Mouse (Mus musculus) mouse trophoblast stem cell (cell line): ENCODE measurements around the gene Tpd52l1.
"Not testable (repeated sequence)": the region's sequence is repeated elsewhere in the genome, so short reads cannot be mapped to it uniquely, and the experiment has no call there.

Experiments used
- in situ Hi-C, 2 experiments: fragments of 300-500 bp; cut with MseI, MboI; formaldehyde crosslinking; loops; 2 replicates in 1 of 2; 3 replicates in 1 of 2; pipeline ENCODE4 v1.15.1; 2025

The Tpd52l1 gene

DNA sequence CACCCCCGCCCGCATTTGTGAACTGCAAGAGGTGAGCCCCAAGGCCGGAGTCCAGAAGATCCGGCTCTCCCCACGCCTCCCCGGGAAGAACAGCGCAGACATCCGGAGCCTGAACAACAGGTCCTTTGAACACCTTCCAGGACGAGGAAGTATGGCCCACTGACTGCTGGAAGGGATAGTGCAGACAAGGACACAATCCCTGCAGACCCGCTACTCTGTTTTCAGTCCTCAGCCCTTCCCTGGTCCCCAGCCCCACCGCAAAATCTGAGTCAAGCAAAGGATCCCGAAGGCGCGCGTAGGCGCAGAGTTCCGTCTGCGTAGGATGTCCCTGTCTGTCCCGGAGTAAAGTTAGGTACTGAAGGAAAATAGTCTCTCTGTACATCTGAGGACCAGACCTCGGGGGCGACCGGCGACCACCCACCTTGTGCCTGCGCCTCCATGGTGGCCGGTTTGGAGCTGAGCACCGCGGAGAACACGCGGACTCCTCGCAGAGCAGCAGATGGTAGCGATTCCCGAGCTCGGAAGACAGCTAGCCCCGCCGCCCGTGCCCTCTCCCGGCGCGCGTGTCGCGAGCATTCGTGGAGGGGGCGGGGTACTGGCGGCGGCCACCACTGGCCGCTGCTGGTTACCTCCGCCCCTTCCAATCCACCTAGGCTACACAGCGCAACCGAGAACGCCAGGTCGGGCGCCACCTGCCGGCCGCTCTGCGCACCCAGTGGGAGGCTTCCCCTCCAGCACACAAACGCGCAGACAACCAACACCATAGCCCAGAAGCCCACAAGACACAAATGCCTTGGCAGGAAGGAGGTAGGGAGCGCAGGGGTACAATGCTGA, at the start of gene Tpd52l1:
Tpd52l1 (minus strand) TSS at position 668 of the 834 bp plus-strand sequence.
- in situ Hi-C loops, result no loop called here

DNA sequence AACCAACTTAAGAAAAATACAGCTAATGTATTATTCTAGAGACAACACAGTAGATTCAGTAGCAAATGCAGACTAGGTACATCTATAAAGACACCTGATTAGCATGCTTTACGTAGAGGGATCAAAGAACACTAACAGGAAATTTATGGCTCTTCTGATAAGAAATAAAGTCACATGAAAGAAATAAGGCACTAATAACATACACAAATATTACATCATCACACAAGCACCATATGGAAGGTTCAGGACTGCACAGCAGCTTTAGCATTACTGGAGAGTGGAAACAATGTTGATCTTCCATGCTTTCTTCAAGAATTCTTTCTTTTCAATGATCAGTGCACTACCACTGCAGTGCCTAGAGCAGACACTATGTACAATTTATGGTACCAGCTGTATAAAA, 48.5 kb upstream of the Tpd52l1 start:
- in situ Hi-C loops, result no loop called here

DNA sequence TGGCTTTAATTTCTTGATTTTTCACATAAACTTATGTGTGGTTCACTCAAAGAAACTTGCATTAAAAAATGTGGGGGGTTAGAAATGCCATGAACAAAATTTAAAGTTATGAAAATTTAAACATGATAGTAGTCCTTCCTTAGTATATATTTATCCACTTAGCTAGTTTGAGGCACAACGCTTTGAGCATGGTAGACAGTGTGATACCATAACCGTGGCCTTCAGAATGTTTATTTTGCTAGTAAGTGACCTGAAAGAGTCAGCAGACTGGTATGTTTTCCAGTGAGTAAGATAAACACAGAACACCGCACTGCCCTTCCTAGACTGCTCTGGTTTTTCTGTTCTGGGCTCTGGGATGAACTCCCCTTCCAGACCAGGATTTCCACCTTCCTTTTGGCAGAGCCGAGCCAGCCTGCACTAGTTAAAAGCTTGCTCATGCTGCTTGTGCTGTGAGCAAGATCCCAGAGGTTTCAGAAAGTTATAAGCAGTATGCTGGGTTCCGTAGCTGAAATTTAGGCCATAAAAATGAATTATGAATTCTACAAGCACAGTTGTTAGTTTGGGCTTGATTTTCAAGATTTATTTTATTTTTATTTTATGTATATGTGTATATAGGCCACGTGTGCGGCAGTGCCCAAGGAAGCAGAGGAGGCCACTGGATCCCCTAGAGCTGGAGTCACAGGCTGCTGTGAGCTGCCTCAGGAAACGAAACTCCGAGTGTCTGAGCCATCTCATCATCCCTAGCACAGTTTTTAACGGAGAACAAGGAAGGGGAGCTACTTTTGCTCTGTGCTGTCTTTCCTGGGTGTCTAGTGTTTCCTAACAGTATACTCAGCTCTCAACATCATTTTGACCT, 21.5 kb upstream of the Tpd52l1 start:
- in situ Hi-C loops, result no loop called here

DNA sequence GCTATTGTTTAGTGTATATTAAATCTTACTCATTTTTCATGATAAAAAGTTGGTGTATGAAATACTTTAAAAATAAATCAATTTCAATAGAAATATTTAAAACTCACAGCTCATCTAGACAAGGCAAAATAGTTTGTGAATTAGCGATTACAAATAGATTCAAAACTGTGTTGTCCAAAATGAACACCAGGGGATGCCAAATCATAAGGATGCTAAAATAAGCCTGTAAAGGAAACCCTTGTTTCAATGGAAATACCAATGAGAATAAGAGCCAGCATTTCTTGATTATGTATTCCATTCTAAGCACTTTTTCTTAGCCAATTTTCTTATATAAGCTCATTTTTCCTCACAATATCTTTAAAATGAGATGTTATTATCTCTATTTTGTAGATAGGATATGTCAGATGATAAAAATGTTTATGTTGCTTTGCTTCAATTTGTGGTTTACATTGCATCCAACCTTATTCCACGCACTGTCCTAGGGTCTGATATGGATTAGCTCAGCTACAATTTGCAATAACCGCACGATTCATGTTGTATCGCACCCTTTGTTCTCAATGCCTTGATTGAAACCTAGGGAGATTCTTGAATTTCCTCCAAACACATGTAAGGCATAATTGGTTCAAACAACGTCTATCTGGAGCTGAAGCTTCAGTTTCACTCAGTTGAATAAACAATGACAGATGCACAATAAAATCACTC, 20.2 kb upstream of the Tpd52l1 start:
- in situ Hi-C loops, result no loop called here

DNA sequence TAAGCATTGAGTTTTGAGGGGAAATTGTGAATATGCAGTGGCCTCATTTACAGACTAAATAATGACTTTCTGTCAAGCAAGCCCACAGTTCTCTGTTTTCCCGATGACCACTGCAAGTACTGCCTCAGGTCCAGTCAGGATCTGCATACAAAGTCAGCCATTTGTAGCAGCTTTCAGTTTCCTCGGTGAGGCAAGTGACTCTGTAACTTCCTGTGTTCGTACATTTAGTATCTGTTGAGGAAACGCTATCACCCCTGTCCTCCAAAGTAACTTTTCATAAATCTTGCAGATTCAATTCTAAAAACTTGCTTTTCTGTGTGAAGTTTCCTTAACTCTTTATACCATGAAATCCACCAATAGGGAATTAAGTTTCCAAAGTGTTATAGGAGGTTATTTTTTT, 19.7 kb upstream of the Tpd52l1 start:
- in situ Hi-C loops, result no loop called here

DNA sequence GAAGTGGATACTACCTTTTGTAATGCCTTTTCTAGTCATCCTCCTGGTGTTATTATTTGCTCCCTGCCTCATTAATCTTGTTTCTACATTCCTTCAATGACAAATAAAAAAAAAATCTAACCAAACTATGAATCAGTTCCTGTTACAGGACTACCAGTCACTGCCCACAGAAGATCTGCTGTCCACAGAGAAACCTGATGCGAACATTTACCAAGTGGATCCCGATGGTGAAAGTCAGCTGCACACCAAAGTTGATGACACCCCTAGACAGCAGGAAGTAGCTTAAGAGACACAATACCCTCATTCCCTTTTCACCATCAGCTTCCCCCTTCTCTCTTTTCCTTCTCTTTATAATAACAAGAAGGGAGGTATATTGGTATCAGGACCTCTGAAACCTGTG, 17.3 kb upstream of the Tpd52l1 start:
- in situ Hi-C loops, result no loop called here

DNA sequence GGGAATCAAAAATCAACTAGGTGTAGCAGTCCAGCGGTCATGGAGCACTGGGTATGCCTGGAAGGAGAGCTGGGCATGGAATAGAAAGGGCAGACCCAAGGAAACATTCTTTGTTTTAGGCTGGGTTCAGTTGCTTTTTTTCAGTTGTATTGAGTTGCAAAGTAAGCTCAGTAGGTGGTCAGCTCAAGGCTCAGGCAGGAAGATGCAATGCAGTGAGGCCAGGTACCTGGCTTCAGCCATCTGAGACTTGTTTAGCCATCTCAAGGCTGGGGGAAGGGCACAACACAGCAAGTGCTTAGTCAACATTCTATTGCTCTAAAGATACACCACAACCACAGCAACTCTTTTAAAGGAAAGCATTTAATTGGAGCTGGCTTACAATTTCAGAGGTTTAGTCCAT, 11.0 kb upstream of the Tpd52l1 start:
- in situ Hi-C loops, result no loop called here

DNA sequence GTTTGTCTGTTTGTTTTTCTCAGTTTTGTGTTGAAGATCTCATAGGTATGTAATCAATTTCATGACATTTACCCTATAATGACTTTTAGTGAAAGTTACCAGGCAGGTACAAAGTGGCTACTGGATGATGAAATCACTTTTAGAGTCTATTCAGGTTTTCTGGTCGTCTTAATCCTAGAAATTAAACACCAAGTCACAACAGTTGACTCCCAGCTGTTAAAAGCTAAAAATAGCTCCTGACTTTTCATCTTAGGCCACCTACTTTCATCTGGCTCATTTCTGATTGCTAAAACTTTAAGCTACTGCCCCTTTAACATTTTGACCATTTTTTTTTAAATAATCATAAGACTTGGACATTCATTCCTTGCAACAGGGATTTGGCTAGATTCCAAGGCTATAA, 1.3 kb upstream of the Tpd52l1 start:
- in situ Hi-C loops, result no loop called here

DNA sequence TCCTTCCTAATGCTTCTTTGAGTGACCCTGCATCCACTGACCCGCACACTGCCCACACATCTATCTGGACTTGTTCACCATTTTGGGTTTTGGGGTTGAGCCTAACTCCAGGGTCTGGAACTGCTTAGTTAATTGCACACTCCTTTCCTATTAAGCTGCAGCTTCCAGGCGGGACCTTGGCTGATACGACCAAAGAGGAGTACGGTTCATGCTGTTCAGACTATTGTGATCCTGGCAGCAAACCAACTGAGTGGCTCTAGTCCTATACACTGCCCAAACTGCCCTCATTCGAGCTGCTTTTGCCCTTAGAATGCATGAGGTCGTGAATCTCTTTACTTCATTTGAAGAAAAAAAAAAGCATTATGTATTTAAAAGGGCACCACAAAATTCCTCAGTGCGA, 1.6 kb downstream of the Tpd52l1 start:
- in situ Hi-C loops, result no loop called here

DNA sequence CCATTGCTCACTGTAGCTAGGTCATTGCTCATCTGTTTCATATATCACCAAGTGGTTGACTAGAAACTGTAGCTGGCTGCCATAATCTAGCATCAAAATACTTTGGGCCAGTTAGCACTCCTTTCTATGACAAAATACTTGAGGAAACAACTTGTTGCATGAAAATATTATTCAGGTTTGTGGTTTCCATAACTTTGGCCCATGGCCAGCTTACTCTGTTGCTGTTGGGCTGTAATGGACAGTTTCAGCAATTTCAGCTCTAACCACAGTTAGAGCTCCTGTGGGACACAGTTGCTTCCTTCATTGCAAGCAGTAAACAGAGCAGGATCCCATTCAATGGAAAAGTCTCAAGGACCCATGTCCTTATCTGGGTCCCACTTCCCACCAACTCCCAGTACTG, 4.3 kb downstream of the Tpd52l1 start:
- in situ Hi-C loops, result no loop called here

DNA sequence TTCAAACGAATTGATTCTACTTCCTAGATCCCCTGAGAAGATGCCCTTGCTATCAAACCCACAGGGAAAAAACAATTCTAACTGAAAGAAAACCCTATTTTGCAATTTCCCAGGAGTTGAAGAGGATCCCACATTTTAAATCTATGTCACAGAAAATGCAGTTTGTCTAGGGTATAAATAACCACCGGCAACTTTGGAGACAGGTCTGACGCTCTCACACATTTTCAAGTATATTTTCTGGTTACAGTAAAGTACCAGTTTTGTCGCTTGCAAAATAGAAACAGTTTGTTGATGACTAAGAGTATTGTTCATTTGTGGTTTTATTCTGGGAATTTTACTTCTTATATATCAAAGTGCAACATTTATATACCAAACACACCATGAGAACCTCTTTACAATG, 9.7 kb downstream of the Tpd52l1 start:
- in situ Hi-C loops, result no loop called here

DNA sequence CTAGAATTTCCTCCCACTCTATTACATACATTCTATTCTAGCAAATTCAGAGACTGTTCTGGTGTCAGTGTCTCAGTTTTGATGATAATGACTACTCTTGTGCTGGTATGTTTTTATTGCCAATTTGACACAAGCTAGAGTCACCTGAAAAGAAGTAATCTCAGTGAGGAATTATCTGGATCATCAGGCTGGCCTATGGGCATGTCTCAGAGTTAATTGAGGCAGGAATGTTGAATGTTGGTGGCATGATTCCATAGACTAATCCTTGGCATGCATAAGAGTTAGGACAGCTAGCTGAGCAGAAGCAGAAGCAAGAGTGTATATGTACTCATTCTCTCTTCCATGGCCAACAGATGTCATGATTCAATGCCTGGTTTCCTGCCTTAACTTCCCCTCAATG, 27.8 kb downstream of the Tpd52l1 start:
- in situ Hi-C loops, result no loop called here

DNA sequence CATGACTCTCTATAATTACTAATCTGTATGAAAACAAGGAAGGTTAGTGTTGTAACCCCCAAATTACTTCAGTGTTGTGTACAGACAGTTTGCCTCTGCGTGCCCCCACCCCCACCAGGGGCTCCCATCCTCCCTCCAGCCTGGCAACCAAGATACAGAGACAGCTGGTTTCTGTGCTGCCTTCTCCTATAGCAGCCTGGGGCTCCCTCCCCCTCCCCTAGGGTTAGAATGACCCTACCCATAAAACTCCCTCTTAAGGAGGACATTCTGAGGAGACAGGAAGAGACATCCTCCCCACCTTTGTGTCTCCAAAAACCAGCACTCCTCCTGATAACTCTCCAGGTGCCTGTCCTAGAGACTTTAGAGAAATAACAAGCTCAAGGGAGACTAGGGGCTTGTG, 52.8 kb downstream of the Tpd52l1 start:
- in situ Hi-C loops, result no loop called here

DNA sequence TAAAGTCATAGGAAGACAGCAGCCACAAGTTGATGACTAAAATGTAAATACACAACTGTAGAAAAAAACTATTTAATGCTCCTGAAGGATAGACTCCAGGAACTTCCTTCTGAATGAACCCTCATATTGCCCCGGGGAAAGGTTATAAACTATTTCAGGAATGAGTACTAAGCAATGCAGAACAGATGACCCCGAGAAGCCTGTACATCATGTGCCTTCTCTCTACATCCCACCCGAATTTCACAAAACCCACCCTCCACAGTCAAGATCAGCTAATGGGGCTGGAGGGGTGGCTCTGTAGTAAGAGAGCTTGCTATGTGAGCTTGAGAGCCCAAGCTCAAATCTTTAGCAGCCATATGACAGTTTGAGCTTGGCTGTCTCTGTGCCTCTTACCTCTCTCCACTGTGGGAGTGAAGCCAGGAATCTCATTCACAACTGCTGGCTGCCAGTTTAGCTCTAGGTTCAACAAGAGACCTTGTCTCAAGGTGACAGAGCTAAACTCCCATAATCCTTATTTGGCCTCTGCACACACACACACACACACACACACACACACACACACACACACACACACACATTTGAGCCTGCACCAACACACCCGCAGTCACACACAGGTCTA, 54.9 kb downstream of the Tpd52l1 start:
- in situ Hi-C loops, result no loop called here

DNA sequence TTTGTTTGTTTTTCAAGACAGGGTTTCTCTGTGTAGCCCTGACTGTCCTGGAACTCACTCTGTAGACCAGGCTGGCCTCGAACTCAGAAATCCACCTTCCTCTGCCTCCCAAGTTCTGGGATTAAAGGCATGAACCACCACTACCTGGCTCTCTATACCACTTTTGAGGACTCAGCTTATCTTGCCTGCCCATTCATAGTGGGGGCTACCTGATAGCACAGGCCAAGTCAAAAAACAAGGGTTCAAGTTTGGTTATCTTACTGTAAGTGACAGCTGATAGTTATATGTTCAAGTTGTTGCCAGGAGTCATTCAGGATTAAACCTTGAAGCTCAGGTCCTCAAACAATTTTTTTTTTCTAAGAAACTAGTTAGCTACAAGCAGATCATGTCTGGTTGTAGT, 57.2 kb downstream of the Tpd52l1 start:
- in situ Hi-C loops, result not testable (repeated sequence)

DNA sequence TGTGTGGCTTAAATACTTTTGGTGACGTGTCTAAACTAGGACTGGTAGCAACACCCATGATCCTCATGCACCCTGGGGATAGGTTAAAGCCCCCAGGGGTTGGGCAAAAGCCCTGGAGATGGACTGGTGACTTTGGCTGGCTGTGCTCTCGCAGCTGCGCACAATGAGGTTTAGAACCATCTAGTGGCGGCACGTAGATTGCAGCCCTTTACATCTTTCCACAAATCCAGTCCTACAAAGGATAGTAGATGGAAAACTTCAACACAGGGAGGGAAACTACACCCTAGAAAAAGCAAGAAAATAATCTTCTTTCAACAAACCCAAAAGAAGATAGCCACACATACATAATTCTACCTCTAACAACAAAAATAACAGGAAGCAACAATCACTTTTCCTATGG, 75.6 kb downstream of the Tpd52l1 start:
- in situ Hi-C loops, result not testable (repeated sequence)

DNA sequence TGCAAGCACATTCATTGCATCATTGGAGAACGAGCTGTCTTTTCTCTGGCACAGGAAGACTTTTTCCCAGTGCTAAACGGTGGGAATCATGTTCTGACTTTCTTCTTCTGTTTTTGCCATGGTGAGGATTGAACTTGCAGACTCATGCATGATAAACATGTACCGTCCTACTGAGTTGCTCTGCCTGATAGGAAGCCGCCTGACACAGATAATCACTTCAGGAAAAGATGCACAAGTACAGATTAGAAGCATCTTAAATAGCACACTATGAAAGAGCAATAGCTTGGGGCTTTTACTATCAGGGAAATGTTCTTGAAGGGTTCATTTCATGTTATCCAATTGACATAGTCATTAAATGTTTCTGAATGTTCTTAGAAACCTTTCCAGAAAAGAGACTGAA, 86.0 kb downstream of the Tpd52l1 start:
- in situ Hi-C loops, result no loop called here

DNA sequence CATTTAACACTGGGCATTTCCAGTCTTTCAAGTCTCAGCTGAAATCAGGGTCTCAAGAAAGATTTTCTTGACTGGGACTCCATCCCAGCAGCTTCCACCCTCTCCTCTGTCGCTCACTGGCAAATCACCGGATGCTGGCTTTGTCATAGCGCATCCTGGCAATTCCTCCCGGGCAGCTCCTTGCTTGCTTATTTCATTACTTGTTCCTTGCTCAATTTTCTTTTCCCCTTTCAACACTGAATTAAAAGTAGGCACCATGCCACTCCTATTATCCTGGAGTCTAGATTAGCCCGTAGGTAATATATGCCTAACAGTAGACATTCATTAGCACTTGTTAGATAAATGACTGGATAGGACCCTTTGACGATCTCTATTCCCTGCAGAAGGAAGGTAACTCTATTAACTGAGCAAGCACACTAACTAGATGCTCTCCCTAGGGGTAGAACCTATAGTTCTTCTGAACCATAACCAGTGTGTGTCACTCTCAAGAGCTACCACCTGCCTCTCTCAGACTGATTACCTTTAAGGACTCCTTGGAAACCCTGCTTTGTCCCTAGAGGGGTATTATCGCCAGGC, 90.8 kb downstream of the Tpd52l1 start:
- in situ Hi-C loops, result no loop called here

DNA sequence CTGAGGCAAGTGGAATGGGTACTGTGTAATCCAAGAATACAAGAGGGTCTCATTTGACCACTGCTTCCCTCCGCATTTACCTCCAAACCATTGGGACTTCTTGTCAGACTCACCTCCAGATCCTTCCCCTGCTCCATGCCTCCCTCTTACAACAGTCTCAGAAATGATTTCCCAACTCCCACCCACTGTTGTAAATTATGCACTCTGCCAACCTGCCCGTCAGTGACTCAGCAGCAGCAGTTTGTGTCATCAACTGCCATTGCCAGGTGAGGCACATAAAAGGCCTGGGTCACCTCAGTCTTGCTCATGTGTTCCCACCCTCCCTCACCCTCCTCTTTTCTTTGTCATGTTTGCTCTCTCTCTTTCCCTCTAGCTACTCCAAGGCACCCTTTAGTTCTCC, 91.6 kb downstream of the Tpd52l1 start:
- in situ Hi-C loops, result no loop called here

DNA sequence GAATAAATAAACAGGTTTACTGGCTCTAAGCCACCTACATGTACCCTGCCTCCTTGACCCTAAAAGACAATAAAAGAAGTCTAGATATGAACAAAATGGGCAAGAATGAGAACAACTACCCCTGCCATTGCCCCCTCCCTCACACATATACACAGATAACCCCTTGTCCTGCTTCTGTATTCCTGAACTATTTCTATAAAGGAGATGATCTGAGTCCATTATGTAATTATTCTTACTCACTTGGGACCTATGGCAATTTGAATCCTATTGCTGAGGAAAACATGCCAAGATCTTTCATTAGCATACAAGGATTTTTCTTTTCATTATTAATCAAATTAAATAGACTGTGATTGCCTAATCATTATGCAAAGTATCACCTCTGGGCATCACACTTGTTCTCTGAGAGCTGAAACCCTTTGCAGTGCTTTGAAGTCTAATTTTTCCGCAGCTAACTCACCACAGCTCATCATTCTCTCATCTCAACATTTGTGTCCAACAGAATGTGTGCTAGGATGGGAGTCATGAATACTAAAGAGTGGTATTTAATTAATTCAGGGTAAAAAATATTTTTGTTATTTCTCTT, 92.8 kb downstream of the Tpd52l1 start:
- in situ Hi-C loops, result no loop called here

DNA sequence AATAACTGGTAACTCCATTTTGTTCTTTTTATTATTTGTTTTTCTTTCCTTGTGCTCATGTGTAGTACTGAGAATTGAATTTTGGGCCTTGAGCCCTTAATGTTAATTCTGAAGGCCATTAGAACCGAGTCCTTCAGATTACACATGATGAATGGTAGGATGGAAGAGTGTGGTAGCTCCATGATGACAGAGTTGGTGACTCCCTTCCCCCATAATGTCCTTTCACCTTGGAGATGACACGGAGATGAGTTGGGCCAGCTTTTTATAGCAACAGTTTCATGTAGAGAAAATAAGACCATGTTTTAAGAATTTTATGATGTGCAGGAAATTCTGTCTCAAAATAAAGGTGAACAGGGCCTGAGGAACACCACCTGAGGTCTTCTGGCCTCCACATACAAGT, 94.7 kb downstream of the Tpd52l1 start:
- in situ Hi-C loops, result no loop called here
